Mouse (Mus musculus): ENCODE data around the gene Pitx1. TPM values are rescaled to one million over a fixed set of nuclear protein-coding genes. Genes with fewer than 3 reads are reported as not detected.

Pitx1 gene
- total RNA-seq (2023; ENCODE audit: inconsistent age): not detected in 4 replicates

DNA sequence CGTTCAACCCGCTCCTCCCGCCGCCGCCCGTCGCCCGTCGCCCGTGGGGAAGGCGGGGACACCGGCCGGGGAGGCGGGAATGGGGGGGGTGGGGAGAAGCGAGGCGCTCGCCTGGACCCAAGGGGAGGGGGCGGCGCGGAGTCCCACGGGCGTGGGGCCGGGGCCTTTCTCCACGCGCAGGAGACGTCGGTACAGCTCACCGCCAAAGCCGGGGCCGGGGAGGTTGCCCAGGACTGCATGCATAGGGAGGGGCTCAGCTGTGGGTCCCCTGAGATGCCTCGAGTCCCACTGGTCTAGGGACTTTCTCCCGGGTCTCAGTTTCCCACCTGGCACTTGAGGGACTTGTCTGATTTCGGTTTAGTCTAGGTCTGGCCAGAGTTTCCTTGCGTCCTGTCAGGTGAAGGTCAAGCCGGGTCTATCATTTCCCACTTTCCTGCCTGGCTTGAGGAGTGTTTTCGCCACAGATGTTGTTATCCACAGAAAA is at the start of gene Pitx1:
TSS of gene Pitx1 (minus strand) at position 51 of the 484 bp plus-strand sequence.

DNA sequence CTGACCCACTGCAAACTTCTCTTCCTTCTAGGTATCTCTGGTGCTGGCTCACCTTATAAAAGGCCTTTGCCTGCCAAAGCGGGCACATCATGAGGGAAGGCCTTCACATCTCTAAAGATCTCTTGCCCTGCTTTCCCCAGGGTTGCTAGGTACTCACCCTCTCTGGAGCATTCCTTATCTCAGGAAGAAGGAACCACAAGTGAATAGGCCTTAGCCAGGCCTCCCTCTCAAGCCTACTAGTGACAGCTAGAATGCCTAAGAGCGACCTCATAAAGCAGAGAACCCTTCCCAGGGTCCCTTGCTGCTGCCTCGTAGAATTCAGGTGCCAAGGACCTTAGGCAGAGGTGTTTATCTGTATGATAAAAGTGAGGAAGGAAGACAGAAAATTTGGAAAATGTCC is 51.7 kb downstream of the Pitx1 start, which contains the start of gene Catsper3:
TSS of gene Catsper3 (plus strand) at position 301 of the 400 bp plus-strand sequence.

Other genes starting within 250 kb of the Pitx1 start
- 22.5 to 24.4 TPM (median 23.2 TPM) in 4 replicates for gene B4galt7, start 236.3 kb downstream of the Pitx1 start, total RNA-seq (2023; ENCODE audit: inconsistent age)
- 17.3 to 18.7 TPM (median 17.5 TPM) in 4 replicates for gene Caml, start 213.2 kb downstream of the Pitx1 start, total RNA-seq (2023; ENCODE audit: inconsistent age)
- gene Ddx46, start 201.2 kb downstream of the Pitx1 start, total RNA-seq (2023; ENCODE audit: inconsistent age): 100 to 113 TPM (median 107 TPM) in 4 replicates
- gene B230219D22Rik, start 143.1 kb downstream of the Pitx1 start, total RNA-seq (2023; ENCODE audit: inconsistent age): 20.4 to 23.3 TPM (median 21.8 TPM) in 4 replicates
- 12.4 to 14.4 TPM (median 13.3 TPM) in 4 replicates for gene Txndc15, start 121.5 kb downstream of the Pitx1 start, total RNA-seq (2023; ENCODE audit: inconsistent age)
- 27.7 to 36.6 TPM (median 31.0 TPM) in 4 replicates for gene Pcbd2, start 108.8 kb downstream of the Pitx1 start, total RNA-seq (2023; ENCODE audit: inconsistent age)
- gene Catsper3, start 51.6 kb downstream of the Pitx1 start, total RNA-seq (2023; ENCODE audit: inconsistent age): not detected in 4 replicates

Data from B cell, adult (primary cell).